Mouse (Mus musculus) liver, adult 2 months (tissue): ENCODE data around the gene Trappc6a.

Source experiments
- CTCF ChIP-seq: fragments of 200-500 bp; IDR thresholded peaks from 2 replicates; pipeline ENCODE4 v1.5.1; 2011; ENCODE audit warnings: low read depth, low read length, control low read depth
- POLR2A ChIP-seq: fragments of 200-500 bp; IDR thresholded peaks from 2 replicates; pipeline ENCODE4 v1.6.1; 2011; ENCODE audit warnings: low read length, control low read depth; ENCODE audit not compliant: insufficient read depth; ENCODE audit errors: extremely low read depth

GRCm38 (mm10) chr7:19542155-19542691 is 34.0 kb downstream of the Trappc6a start:
- TF ChIP-seq CTCF: no peak
- no peak for TF ChIP-seq POLR2A
